Mouse (Mus musculus) ES-Bruce4 (cell line): Measurements from ENCODE around the gene Sar1b. TPM values are rescaled to one million over a fixed set of nuclear protein-coding genes. Genes with fewer than 3 reads are reported as not detected.
A peak's percentile ranks its signal among the peaks of the same experiment; 100 is the strongest.

Source experiments
- H3K27ac ChIP-seq: 2 replicates; pipeline ENCODE4 v1.5.1; 2012; ENCODE audit warnings: low read length, inconsistent platforms; ENCODE audit not compliant: insufficient read depth
- H3K27me3 ChIP-seq: 2 replicates; pipeline ENCODE4 v1.6.1; 2012; ENCODE audit warnings: mild to moderate bottlenecking, low read length, inconsistent platforms; ENCODE audit not compliant: control insufficient read depth, poor library complexity, insufficient read depth, severe bottlenecking
- H3K36me3 ChIP-seq: 2 replicates; pipeline ENCODE4 v1.6.1; 2012; ENCODE audit warnings: inconsistent platforms, mild to moderate bottlenecking, low read length, moderate library complexity; ENCODE audit not compliant: control insufficient read depth, poor library complexity, insufficient read depth, severe bottlenecking
- H3K4me1 ChIP-seq: one replicate; pipeline ENCODE4 v1.8.1; 2011; ENCODE audit warnings: low read length; ENCODE audit not compliant: control insufficient read depth, insufficient read depth
- H3K4me3 ChIP-seq: 2 replicates; pipeline ENCODE4 v1.5.1; 2011; ENCODE audit warnings: low read depth, mild to moderate bottlenecking, low read length
- H3K9ac ChIP-seq: 2 replicates; pipeline ENCODE4 v1.6.1; 2012; ENCODE audit warnings: low read depth, mild to moderate bottlenecking, inconsistent platforms; ENCODE audit not compliant: poor library complexity, severe bottlenecking
- H3K9me3 ChIP-seq: replicated peaks from 2 replicates; pipeline ENCODE4 v1.6.1; 2012; ENCODE audit warnings: mild to moderate bottlenecking, low read length, inconsistent platforms; ENCODE audit not compliant: control insufficient read depth, poor library complexity, insufficient read depth, severe bottlenecking
- CTCF ChIP-seq: IDR thresholded peaks from one replicate; pipeline ENCODE4 v1.8.1; 2011; ENCODE audit warnings: low read depth, low read length
- EP300 ChIP-seq: IDR thresholded peaks from 2 replicates; pipeline ENCODE4 v1.6.1; 2011; ENCODE audit warnings: low read depth, low read length; ENCODE audit not compliant: insufficient read depth
- POLR2A ChIP-seq: IDR thresholded peaks from one replicate; pipeline ENCODE4 v1.8.1; 2011; ENCODE audit warnings: low read length; ENCODE audit not compliant: insufficient read depth
- polyA plus RNA-seq: library from polyadenylated mRNA; stranded (reverse); fragments of >200 nt; gene quantifications from 2 replicates; pipeline ENCODE4 v1.2.4, GENCODE M21; 2011; ENCODE audit warnings: low read depth; ENCODE audit not compliant: missing spikeins, insufficient read depth, insufficient read length

The Sar1b gene
- polyA plus RNA-seq, 1 experiment: 39.5 TPM

DNA sequence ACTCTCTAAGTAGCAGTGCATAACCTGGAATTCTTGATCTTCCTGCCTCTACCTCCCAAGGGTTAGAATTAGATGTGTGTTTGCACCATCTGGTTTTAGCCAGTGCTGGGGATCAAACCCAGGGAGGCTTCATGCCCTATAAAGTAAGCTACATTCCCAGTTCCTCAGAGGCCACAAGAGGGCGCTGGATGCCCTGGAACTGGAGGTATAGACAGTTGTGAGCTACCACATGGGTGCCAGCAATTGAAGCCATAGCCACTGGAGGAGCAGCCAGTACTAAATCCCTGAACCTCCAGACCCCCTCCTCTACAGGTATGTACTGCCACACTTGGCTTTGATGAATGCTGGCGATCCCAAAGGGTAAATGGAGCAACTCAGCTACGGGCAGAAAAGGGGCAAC is 56.5 kb downstream of the Sar1b start:
- peaks cover 13% of the 10 kb centered on the region for H3K4me1 ChIP-seq
- H3K27ac ChIP-seq: no peak overlapping the region
- TF ChIP-seq POLR2A (no peak), EP300 (no peak), CTCF (peak; percentile 91)
- no peak overlapping the region for H3K4me3 ChIP-seq
- H3K9ac ChIP-seq: no peak overlapping the region
- no peaks in the 10 kb centered on the region for H3K27me3 ChIP-seq
- H3K36me3 ChIP-seq: no peaks in the 10 kb centered on the region
- H3K9me3 ChIP-seq: no peaks in the 10 kb centered on the region

DNA sequence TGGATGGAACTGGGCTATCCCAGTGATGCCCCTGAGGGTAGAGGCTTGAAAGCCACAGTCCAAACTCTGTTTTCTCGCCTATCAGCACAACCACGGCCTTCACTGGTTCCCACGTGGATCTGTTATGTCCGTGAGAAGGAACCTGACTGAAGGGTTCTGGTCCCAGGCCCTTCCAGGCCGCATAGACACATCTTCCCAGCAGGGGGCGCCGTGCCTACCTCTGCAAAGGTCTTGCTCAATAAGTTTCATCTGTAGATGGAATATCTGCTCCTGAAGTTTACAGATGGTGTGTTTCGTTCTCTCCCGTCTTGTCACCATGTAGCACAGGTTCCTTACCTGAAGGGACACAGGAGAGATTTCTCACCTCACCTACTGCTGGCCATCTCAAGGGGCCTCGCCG is 57.4 kb downstream of the Sar1b start:
- Histone ChIP-seq H3K4me3 (no peak overlapping the region), H3K27me3 (no peaks in the 10 kb centered on the region), H3K4me1 (peaks cover 13% of the 10 kb centered on the region), H3K9me3 (no peaks in the 10 kb centered on the region), H3K9ac (no peak overlapping the region), H3K27ac (no peak overlapping the region), H3K36me3 (no peaks in the 10 kb centered on the region)
- TF ChIP-seq EP300: no peak
- no peak for TF ChIP-seq POLR2A
- TF ChIP-seq CTCF: peak; percentile 89

DNA sequence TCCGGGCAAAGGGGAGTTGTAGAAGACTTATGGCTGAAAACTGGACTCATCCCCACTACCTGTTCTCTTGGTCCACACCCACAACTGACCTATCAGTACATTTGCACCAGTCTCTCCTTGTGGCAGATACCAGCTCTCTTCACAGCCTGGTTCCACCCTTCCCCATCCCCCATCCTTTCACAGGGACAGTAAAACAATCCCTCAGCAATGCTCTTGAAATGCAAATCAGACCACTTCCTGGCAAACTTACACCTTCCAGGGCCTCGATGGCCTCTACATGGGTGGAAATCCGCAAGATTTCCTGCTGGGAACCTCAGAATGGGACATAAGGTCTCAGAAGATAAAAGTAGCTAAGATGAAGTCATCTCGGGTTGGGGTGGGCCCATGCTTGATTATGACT is 59.2 kb downstream of the Sar1b start:
- Histone ChIP-seq H3K4me1 (peaks cover 13% of the 10 kb centered on the region), H3K27me3 (no peaks in the 10 kb centered on the region), H3K4me3 (no peak overlapping the region), H3K9me3 (no peaks in the 10 kb centered on the region), H3K27ac (no peak overlapping the region), H3K36me3 (no peaks in the 10 kb centered on the region), H3K9ac (no peak overlapping the region)
- no peak for TF ChIP-seq CTCF
- TF ChIP-seq EP300: no peak
- TF ChIP-seq POLR2A: no peak

DNA sequence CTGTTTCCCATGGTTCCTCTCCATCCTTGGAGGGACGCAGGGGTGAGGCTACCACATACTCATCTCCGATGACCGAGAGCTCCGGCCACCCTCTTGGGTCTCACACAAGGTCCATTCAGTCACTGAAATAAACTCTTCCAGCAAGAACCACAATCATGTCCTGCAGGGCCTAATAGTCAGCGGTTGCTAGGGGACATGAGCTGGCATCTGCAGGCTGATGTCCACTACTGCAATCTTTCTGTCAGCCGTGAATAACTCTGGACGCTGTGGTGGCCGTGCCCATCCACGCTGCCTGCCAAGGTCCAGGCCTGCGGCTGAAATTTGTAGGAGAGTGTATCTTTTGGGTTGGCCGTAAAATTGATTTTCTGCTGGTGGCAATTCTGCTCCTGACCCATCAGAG is 59.8 kb downstream of the Sar1b start:
- TF ChIP-seq EP300: no peak
- TF ChIP-seq POLR2A: no peak
- no peak for TF ChIP-seq CTCF
- H3K4me1 ChIP-seq: peaks cover 13% of the 10 kb centered on the region
- no peaks in the 10 kb centered on the region for H3K9me3 ChIP-seq
- no peak overlapping the region for H3K4me3 ChIP-seq
- no peak overlapping the region for H3K27ac ChIP-seq
- no peaks in the 10 kb centered on the region for H3K27me3 ChIP-seq
- no peak overlapping the region for H3K9ac ChIP-seq
- H3K36me3 ChIP-seq: no peaks in the 10 kb centered on the region

DNA sequence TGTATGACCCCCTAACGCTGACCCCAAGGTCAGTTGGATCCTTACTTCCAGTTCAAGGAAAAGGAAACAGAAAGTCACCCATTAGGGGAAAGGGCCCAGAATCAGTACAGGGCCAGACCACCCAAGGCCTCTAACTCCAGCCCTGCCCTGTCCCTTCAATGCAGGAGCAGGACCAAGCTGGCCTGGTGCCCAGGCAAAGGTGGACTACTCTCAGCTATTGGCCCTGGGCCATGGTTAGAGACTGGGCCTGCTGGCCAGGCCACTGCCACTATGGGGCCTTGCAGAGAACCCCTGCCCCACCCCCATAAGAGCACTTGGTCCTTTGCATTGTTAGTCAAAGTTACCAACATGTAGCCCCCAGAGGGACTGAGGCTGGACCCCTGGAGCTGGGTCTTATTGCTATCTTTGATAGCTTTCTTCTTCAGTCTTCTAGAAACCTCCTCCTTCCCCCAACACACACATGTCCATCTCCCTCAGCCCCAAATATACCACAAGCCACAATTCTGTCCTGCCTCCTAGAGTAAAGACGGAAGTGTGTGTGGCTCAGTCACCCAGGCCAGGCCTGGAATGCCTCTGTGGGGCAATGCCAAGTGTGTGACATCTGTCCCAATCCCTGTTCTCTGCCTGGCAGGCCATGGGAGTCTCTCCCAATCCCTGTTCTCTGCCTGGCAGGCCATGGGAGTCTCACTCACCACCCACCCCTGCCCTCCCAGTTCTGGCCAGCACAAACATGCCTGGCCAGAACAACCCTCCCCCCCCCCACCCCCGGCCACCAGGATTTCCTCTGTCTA is 60.7 kb downstream of the Sar1b start:
- no peaks in the 10 kb centered on the region for H3K9me3 ChIP-seq
- H3K36me3 ChIP-seq: no peaks in the 10 kb centered on the region
- no peaks in the 10 kb centered on the region for H3K27me3 ChIP-seq
- no peak overlapping the region for H3K27ac ChIP-seq
- TF ChIP-seq CTCF (no peak), POLR2A (no peak), EP300 (no peak)
- no peak overlapping the region for H3K9ac ChIP-seq
- no peak overlapping the region for H3K4me3 ChIP-seq
- peaks cover 13% of the 10 kb centered on the region for H3K4me1 ChIP-seq

DNA sequence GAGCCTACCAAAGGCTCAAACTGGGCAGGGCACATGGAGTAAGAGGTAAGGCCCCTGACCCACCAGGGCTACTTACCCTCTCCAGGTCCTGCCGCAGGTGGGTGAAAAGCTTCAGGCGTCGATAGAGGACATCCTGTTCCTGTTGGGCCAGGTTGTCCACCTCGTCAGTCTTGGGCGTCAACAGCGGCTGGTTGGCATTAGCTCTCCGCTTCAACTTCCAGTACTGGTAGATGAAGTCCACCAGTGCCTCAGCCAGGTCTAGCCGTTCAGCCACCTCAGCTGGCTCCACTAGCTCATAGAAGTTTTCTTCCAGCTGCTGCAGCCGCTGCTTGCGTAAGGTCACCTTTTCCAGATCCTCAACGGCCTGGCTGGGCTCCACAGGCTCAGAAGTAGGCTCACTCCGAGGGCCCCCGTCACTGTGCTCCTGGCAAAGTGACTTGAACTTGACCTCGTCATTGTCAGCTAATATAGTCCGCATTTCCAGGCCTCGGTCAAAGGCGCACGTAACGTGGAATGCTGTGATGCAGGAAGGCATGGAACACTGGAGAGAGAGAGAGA is 61.5 kb downstream of the Sar1b start:
- no peak overlapping the region for H3K4me3 ChIP-seq
- no peaks in the 10 kb centered on the region for H3K27me3 ChIP-seq
- no peak overlapping the region for H3K9ac ChIP-seq
- no peaks in the 10 kb centered on the region for H3K36me3 ChIP-seq
- TF ChIP-seq EP300 (no peak), CTCF (no peak), POLR2A (no peak)
- no peaks in the 10 kb centered on the region for H3K9me3 ChIP-seq
- H3K4me1 ChIP-seq: peaks cover 13% of the 10 kb centered on the region
- no peak overlapping the region for H3K27ac ChIP-seq
